Mouse (Mus musculus) intestine, embryonic 14.5 days (tissue): ENCODE measurements around the gene Slc44a4. TPM values are rescaled to one million over a fixed set of nuclear protein-coding genes. Genes with fewer than 3 reads are reported as not detected.

Experiments used
- ATAC-seq: fragments of 200-750 bp; cut with Nextera tagmentation; replicated peaks from 2 replicates; pipeline ENCODE4 v1.8.0; 2017; ENCODE audit warnings: low read depth, moderate number of reproducible peaks, moderate TSS enrichment, moderate library complexity; ENCODE audit not compliant: low FRiP score, low TSS enrichment
- DNase-seq: peaks from one replicate; pipeline ENCODE4 v3.0.0-alpha.2; 2018; ENCODE audit warnings: low spot score
- H3K27ac ChIP-seq: fragments of 300-500 bp; sonication (generic); 2 replicates; pipeline ENCODE4 v1.5.1; 2014; ENCODE audit warnings: low read depth, mild to moderate bottlenecking, control low read depth
- H3K27me3 ChIP-seq: fragments of 300-500 bp; sonication (generic); replicated peaks from 2 replicates; pipeline ENCODE4 v1.6.1; 2014; ENCODE audit warnings: low read length, control low read depth; ENCODE audit not compliant: control insufficient read depth, insufficient read depth
- H3K36me3 ChIP-seq: fragments of 300-500 bp; sonication (generic); 2 replicates; pipeline ENCODE4 v1.6.1; 2014; ENCODE audit warnings: low read length, control low read depth; ENCODE audit not compliant: control insufficient read depth, insufficient read depth
- H3K4me1 ChIP-seq: fragments of 300-500 bp; sonication (generic); replicated peaks from 2 replicates; pipeline ENCODE4 v1.6.1; 2014; ENCODE audit warnings: low read length, control low read depth, mixed read lengths; ENCODE audit not compliant: control insufficient read depth, insufficient read depth
- H3K4me2 ChIP-seq: fragments of 300-500 bp; sonication (generic); 2 replicates; pipeline ENCODE4 v1.6.1; 2014; ENCODE audit warnings: low read length
- H3K4me3 ChIP-seq: fragments of 300-500 bp; sonication (generic); 2 replicates; pipeline ENCODE4 v1.5.1; 2014; ENCODE audit warnings: low read depth, low read length, control low read depth, mixed read lengths
- H3K9ac ChIP-seq: fragments of 300-500 bp; sonication (generic); 2 replicates; pipeline ENCODE4 v1.6.1; 2014; ENCODE audit warnings: mild to moderate bottlenecking, low read length
- H3K9me3 ChIP-seq: fragments of 300-500 bp; sonication (generic); 2 replicates; pipeline ENCODE4 v1.6.1; 2016; ENCODE audit warnings: low read length, control low read depth; ENCODE audit not compliant: control insufficient read depth
- WGBS: fragments of 180-500 bp; shearing (Covaris S2); extraction: QIAGEN DNeasy Blood & Tissue Kit; methylation state at CpG from one replicate; pipeline ENCODE4 v1.1.7; 2014; 5-methylcytosine and 5-hydroxymethylcytosine counted together
- polyA plus RNA-seq: library from polyadenylated mRNA; unstranded; fragments of >200 nt; fragmentation: Nextera tagmentation; extraction: Ambion mirVana; gene quantifications from 2 replicates; pipeline ENCODE4 v1.2.1, GENCODE M21; 2014

Gene Slc44a4
- polyA plus RNA-seq, 1 experiment from 2014 or later, result 28.4 TPM

GRCm38 (mm10) chr17:34979631-34980030 is 65.4 kb downstream of the Slc44a4 start:
- Histone ChIP-seq H3K4me1 (peaks cover 24% of the 10 kb centered on the region), H3K4me3 (no peak overlapping the region), H3K27ac (no peak overlapping the region), H3K9me3 (no peaks in the 10 kb centered on the region), H3K4me2 (no peak overlapping the region), H3K27me3 (no peaks in the 10 kb centered on the region), H3K9ac (no peak overlapping the region), H3K36me3 (no peaks in the 10 kb centered on the region)
- WGBS, result 91% methylated on average over 4 of the region's 4 CpGs
- no peak for ATAC-seq
- DNase-seq, result peak; percentile 38

Other genes with a start within 250 kb of the Slc44a4 start
- 2.2 and 2.7 TPM in 2 replicates for gene Tnxb, start 243.9 kb upstream of the Slc44a4 start, polyA plus RNA-seq
- 0.23 and 0.28 TPM in 2 replicates for gene C4b, start 170.6 kb upstream of the Slc44a4 start, polyA plus RNA-seq
- gene Cyp21a1, start 109.9 kb upstream of the Slc44a4 start, polyA plus RNA-seq, result not detected in 2 replicates
- 22.0 and 25.8 TPM in 2 replicates for gene Stk19, start 77.5 kb upstream of the Slc44a4 start, polyA plus RNA-seq
- gene Dxo, start 77.4 kb upstream of the Slc44a4 start, polyA plus RNA-seq, result 58.2 and 63.4 TPM in 2 replicates
- 42.0 and 45.9 TPM in 2 replicates for gene Skiv2l, start 64.3 kb upstream of the Slc44a4 start, polyA plus RNA-seq
- gene Nelfe, start 64.1 kb upstream of the Slc44a4 start, polyA plus RNA-seq, result 121 and 123 TPM in 2 replicates
- 19.4 and 24.2 TPM in 2 replicates for gene Cfb, start 51.9 kb upstream of the Slc44a4 start, polyA plus RNA-seq
- 1.4 and 1.6 TPM in 2 replicates for gene Zbtb12, start 35.0 kb upstream of the Slc44a4 start, polyA plus RNA-seq
- gene Gm20547, start 32.4 kb upstream of the Slc44a4 start, polyA plus RNA-seq, result not detected in 2 replicates
- gene C2, start 16.2 kb upstream of the Slc44a4 start, polyA plus RNA-seq, result 6.8 and 7.5 TPM in 2 replicates
- 73.4 and 75.2 TPM in 2 replicates for gene Ehmt2, start 16.0 kb upstream of the Slc44a4 start, polyA plus RNA-seq
- gene Neu1, start 16.8 kb downstream of the Slc44a4 start, polyA plus RNA-seq, result 40.1 and 42.8 TPM in 2 replicates
- gene Hspa1b, start 44.8 kb downstream of the Slc44a4 start, polyA plus RNA-seq, result 0.24 and 0.46 TPM in 2 replicates
- gene Gm20481, start 55.4 kb downstream of the Slc44a4 start, polyA plus RNA-seq, result not detected in 2 replicates
- gene Hspa1a, start 57.7 kb downstream of the Slc44a4 start, polyA plus RNA-seq, result 3.5 and 4.5 TPM in 2 replicates
- 0.53 and 1.2 TPM in 2 replicates for gene Hspa1l, start 58.2 kb downstream of the Slc44a4 start, polyA plus RNA-seq
- 216 and 228 TPM in 2 replicates for gene Lsm2, start 67.4 kb downstream of the Slc44a4 start, polyA plus RNA-seq
- gene Vars, start 86.5 kb downstream of the Slc44a4 start, polyA plus RNA-seq, result 119 and 133 TPM in 2 replicates
- gene Vwa7, start 102.1 kb downstream of the Slc44a4 start, polyA plus RNA-seq, result 0.19 and 0.26 TPM in 2 replicates
- 20.7 and 21.5 TPM in 2 replicates for gene Sapcd1, start 113.5 kb downstream of the Slc44a4 start, polyA plus RNA-seq
- 3.6 and 3.9 TPM in 2 replicates for gene Msh5, start 132.3 kb downstream of the Slc44a4 start, polyA plus RNA-seq
- gene Clic1, start 135.5 kb downstream of the Slc44a4 start, polyA plus RNA-seq, result 113 and 141 TPM in 2 replicates
- gene Ddah2, start 144.6 kb downstream of the Slc44a4 start, polyA plus RNA-seq, result 278 and 333 TPM in 2 replicates
- gene Ly6g6c, start 150.9 kb downstream of the Slc44a4 start, polyA plus RNA-seq, result not detected in 2 replicates
- gene Mpig6b, start 151.7 kb downstream of the Slc44a4 start, polyA plus RNA-seq, result 0.55 and 0.81 TPM in 2 replicates
- gene Ly6g6e, start 162.4 kb downstream of the Slc44a4 start, polyA plus RNA-seq, result 1.3 and 2.8 TPM in 2 replicates
- gene Ly6g6d, start 163.6 kb downstream of the Slc44a4 start, polyA plus RNA-seq, result 5.0 and 6.1 TPM in 2 replicates
- 0.27 TPM in 1 of 2 replicates, not detected in the other for gene Ly6g6f, start 171.1 kb downstream of the Slc44a4 start, polyA plus RNA-seq
- 86.4 and 91.0 TPM in 2 replicates for gene Abhd16a, start 174.8 kb downstream of the Slc44a4 start, polyA plus RNA-seq
- gene Ly6g5c, start 193.8 kb downstream of the Slc44a4 start, polyA plus RNA-seq, result not detected in 2 replicates
- 0.64 and 0.75 TPM in 2 replicates for gene Ly6g5b, start 201.0 kb downstream of the Slc44a4 start, polyA plus RNA-seq
- gene Gpank1, start 207.0 kb downstream of the Slc44a4 start, polyA plus RNA-seq, result 19.7 and 24.7 TPM in 2 replicates
- 275 and 286 TPM in 2 replicates for gene Csnk2b, start 207.6 kb downstream of the Slc44a4 start, polyA plus RNA-seq
- gene D17H6S53E, start 211.9 kb downstream of the Slc44a4 start, polyA plus RNA-seq, result 8.4 and 10.8 TPM in 2 replicates
- gene Apom, start 217.6 kb downstream of the Slc44a4 start, polyA plus RNA-seq, result 0.95 and 1.5 TPM in 2 replicates
- gene Bag6, start 220.7 kb downstream of the Slc44a4 start, polyA plus RNA-seq, result 75.5 and 79.5 TPM in 2 replicates